Mouse (Mus musculus) ovary, adult 18-20 months (tissue): ENCODE measurements at regions not wholly inside any gene's neighbourhood (a gene's known extent, or its start where the extent isn't known, plus 50 kb on each side); places are given as distances from the start of the nearest gene placed in this dataset.
A peak's percentile ranks its signal among the peaks of the same experiment; 100 is the strongest.
"Not testable (repeated sequence)": the region's sequence is repeated elsewhere in the genome, so short reads cannot be mapped to it uniquely, and the experiment has no call there.

Experiments
- DNase-seq: peaks from one replicate; pipeline ENCODE4 v3.0.0; 2022; ENCODE audit warnings: low spot score, mixed read lengths

DNA sequence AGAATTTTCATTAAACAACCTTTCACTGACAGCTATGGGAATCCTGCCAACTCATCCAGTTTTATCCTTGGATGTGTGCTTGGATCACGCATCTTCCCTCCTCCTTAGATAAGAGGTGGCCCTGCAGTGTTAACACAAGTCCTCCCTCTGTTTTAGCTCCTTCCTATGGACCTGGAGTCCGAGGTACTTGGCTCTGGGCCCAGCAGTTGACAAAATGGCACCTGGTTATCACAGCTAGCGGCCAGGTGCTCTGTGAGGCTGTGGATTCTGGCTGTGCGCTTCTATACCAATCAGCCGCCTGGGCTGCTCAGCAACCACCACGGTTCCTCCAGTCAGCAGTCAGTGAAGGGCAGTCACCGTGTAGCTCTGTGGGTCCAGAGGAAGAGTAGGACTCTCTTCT, 157.4 kb downstream of the Prdm2 start:
- DNase-seq, result no peak

DNA sequence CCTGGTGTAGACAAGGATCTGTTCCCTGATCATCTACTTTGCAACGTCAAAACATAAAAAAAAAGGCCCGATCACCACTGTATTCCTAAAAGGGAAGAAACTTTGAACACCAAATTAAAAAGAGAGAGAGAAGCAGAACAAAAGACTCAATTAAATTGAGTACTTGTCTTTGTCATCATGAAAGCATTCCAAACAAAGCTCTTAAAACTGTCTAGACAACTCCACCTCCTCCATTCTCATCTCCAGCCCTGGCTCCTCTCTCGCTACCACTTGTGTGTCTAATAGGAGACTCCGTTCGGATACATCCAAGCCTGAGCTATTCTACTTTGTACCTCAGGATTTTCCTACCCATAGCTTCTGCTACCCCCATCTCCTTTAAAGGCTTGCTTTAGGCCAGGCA, 159.8 kb downstream of the Prdm2 start:
- DNase-seq, result no peak

DNA sequence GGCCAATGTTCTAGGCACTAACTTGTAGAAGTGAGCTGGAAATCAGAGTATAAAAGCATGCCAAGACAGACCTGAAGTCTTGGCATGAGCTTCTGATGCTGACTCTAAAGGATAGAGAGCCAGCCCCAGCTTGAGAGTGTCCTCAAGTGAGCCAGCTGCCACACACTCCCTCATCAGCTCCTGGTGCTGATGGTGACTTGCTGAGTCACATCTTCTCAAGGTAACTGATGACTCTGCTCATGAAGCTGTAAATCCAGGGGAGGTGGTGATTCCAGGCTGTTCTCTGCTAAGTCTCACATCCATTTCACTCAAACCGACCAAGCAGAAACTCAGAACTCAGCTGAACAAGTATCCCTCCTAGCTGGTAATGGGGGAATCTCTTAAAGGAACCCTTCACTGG, 161.6 kb downstream of the Prdm2 start:
- DNase-seq, result no peak

DNA sequence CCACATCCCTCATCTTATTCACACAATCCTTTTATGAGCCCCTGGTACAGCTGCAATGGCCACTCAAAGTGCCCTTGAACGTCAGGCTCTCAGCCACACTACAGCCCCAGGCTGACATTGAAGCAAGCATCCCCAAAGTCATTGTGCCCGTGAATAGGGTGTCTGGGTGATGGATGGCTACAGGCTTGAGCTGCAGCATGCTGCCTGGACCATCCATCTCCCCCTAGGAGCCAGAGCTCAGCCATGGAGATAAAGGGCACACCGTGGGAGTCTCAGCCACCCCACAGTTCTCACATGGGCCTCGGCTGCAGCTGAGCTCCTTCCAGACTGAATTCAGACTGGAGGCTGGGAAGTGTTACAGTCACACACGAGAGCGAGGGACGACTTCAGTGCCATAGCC, 167.6 kb downstream of the Prdm2 start:
- no peak for DNase-seq

DNA sequence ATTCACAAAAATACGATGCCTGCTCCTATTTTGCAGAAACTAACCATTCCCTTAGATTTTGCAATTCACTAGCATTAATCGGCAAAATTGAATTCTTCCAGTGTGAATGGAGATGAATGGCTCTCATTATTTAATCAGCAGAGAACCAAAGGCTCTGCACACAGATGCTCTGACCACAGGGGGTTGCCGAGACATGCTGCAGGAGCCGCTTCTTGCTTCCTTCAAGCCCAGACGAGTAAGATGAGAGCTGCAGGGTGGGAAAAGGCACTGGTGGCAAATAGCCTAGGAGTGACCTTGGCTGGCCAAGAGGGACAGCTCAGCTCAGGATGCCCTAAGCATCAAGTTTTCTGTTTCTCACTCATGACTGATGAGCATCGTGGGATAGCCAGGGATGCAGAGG, 170.0 kb downstream of the Prdm2 start:
- DNase-seq, result no peak

DNA sequence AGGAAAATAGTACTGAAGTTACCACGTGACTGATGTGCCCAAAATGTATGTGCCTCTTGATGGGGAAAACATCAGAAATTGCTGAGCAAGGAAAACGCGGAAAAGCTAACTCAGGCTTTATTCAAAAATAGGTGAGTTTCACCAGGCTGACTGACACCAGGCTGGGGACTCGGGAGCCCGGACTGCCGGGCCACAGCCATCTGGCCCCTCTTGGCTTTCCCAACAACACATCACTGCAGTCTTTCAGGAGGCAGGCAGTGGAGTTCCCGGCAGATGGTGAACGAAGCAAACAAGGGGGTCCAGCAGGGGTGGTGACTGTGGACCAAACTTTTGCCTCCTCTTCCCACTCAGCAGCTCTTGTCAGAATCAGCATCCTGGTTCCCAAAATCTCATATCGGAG, 174.2 kb downstream of the Prdm2 start:
- no peak for DNase-seq

DNA sequence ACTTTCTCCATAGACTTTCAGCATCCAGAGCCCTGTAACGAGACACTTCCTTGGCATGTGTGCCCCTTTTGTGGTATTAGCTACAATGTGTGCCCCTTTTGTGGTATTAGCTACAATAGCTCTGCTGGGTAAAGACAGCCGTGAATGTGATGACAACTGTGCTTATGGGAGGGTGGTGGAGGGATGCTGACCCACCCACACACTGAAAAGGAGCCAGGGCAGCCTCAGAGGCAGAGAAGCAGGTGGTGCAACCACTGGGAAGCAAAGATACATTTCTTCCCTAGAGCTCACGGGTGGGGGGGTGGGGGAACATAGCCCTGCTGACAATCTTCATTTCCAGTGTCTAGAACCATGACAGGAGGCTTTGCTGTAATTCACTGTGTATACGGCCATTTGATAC, 176.1 kb downstream of the Prdm2 start:
- DNase-seq, result no peak

DNA sequence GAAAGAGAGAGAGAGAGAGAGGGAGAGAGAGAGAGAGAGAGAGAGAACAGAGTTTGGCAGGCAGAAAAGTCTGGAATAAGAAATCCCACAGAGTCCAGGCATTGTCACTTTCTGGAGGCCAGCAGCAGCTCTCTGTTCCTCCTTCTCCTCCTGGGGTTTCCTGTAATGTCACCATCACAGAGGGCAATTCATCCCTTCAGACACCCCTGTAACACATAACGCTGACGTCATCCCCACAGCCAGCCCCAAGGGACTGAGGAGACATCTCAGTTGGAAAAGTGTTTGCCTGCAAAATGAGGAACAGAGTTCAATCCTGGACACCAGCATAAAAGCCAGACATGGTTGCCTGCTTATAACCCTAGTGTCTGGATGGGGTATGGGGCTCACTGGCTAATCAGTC, 177.7 kb downstream of the Prdm2 start:
- DNase-seq, result not testable (repeated sequence)

DNA sequence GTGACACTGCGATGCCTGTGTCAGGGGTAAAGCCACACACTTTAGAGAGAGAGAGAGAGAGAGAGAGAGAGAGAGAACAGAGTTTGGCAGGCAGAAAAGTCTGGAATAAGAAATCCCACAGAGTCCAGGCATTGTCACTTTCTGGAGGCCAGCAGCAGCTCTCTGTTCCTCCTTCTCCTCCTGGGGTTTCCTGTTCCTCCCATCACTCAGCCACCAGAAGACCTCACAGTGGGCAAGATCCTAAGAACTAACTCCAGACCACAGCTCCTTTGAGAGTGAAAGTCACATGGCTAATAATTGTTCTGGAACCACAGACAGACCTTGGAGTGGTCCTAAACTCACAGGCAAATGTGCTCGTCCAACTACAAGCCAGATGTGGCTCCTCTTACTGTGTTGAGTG, 178.5 kb downstream of the Prdm2 start:
- not testable (repeated sequence) for DNase-seq

DNA sequence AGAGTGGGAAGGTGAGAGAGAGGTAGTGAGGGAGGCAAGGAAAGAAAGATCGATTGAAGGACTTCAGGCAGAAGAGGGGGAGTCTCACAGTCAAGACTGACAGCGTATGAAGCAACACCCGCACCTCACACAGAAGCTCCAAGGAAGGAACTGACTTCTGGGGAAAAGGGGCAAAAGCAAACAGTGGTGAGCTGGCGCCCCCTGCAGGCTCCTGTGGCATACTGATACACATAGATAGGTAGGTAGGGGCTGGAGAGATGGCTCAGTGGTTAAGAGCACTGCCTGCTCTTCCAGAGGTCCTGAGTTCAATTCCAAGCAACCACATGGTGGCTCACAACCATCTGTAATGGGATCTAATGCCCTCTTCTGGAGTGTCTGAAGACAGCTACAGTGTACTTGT, 183.0 kb downstream of the Prdm2 start:
- not testable (repeated sequence) for DNase-seq

DNA sequence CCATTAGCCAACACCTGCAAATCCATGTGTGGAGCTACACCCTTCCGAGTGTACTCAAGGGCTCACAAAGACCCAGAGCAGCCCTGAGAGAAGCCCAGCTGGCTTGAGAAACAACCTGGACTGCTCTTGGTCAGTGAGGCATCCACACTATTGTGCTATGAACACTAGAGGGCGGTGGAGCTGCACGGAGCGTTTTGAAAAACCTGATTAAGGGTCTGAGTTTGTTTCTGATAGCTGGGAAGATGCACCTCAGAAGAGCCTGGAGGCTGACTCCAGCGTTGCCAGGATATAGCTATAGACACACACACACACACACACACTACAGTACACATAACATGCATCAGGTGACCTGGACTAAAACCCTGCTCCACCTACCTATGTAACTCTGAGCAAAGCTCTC, 185.5 kb downstream of the Prdm2 start:
- DNase-seq, result peak; percentile 9

DNA sequence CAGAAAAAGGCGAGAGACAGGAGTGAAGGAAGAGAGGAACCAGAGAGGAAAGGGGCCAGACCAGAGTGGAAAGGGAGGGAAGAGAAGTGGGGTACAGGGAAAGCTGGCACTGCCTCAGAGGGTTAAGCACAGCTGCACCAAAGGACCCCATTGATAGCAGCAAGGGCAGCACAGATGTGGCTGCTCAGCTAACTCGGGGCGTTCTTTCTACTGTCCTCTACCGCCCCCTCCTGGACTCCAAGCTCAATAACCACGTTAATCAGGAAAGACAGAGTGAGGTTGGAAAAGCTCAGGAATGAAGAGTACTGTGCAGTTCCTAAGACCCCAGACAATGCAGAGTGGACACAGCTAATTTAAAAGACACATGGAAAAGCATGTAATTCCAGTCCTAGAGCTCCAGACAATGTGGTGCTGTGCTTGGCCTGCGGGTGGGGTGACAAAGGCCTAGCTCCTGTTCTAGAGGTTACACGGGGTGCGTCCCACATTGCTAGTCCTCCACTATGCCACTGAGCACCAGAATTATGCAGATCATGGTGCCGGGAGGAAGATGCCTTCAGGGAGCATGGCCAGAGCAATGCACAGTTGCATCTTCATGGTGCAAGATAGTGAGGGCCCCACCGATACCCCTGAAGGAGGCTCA, 191.4 kb downstream of the Prdm2 start:
- peak; percentile 7 for DNase-seq

DNA sequence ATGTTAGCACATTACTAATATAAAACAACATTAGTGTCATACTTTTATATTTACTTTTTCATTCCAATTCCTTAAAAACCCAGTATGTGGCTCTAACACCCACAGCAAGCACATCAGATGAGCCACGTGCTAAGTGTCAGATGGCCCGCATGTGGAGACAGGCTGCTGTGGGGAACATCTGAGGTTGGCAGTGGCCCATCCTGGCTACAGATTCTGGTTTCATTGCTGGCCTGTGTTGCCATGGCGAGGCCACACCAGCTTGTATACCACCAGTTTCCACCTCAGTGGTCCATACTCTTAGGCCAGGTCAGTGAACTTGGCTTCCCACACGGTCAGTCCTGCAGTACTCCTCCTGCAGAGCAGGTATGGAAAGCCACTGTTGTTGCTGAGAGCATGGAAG, 192.1 kb downstream of the Prdm2 start:
- DNase-seq, result no peak

DNA sequence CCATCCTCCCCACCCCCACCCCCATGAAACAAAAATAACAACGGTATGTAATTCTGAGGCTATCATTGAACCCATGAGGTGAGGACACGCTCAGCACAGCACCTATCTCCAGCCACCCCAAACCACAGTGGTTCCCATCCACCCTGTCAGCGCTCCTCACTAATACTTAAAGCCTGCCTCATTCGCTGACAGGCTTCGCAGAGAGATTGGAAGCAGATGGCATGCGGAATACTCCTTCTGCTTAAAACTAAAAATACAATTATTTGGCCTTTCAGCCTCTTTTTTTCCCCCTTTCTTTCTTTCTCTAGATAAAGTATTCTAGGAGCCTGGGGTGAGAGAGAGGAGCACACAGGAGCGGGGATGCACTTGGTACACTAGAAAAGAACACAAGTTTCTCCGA, 199.9 kb downstream of the Prdm2 start:
- no peak for DNase-seq

DNA sequence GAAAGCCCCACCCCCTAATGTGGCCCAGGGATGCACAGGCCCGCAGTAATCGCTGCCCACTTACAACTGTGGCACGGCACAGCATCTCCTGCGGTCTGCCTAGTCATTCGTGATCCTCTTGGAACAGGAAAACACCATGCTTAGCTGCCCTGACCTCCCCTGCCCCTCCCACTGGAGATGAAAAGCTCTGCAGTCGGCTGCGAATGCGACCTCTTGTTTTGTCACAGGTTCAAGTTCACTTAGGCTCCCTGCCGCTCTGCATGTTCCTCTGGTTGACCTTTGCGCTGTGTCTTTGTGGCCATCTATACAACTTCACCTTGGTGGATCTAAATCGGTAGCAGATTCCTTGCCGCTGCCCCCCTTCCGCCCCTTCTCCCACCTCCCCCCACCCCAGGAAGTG, 210.8 kb downstream of the Prdm2 start:
- no peak for DNase-seq

DNA sequence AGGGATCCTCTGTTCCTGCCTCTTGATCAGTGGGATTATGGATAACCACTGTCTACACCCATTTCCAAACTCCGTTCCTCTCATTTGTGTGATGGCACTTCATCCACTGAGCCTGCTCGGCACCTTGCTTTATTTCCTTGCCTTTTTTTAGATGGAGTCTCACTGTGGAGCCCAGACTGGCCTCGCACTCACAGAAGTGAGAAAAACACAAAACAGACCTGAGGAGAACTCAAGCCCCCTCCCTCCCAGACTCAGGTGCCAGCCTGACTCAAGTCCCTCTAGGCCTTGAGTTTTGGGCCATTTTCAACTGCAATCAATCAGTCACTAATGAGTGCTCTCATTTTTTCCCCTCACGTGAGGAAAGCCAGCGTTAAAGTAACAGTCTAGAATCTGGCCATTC, 211.3 kb downstream of the Prdm2 start:
- no peak for DNase-seq

DNA sequence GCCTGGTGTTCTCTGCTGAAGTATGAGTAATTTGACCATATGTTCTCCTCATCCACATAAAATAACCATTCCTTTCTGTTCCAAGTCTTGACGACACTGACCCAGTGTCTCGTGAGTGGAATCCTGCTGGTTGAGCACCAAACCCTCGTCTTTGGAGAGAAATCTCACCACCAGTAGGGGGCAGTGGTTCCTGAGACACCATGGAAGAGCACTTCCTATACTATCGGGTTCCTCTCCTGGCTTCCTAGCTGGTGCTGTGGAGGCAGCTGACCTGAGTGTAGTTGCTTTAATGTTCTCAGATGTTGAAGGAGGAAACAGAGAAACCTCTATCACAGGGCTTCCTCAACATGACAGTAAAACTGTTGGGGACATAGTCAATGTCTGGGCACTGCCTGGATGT, 216.4 kb downstream of the Prdm2 start:
- no peak for DNase-seq

DNA sequence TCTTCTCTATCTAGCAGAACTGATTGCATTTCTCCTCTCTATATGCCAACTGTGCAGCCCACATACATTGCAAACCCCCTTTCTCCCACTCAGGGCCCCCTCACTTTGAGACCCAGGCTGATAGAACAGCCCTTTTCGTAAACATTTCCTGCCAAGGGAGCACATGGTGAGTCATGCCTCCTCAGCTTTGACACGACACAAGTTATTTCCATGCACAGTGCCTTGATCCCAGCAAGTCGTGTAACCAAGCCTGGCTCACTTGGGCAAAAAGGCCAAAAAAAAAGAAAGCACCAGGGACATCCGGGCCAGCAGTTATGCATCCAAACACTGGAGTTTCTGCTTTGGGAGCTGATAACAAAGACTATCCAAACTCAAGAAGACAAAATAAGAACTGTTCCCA, 221.4 kb downstream of the Prdm2 start:
- no peak for DNase-seq

DNA sequence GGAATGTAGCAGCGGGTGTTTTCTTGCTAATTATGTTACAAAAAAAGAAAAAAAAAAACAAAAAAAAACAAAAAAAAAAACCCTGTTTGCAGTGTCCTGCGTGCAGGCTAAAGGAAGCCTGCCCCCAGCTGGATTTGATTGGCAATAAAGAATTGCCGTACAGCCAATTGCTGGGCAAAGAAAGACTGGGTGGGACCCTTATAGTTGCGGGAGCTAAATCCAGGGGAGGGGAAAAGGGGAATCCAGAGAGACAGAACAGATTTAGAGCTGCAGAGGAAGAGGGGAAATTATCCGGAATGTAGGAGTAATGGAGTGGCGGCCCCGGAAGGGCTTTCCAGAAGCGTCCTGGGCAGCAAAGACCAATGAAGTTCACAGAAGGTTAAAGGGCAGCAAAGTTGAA, 223.6 kb downstream of the Prdm2 start:
- DNase-seq, result no peak

DNA sequence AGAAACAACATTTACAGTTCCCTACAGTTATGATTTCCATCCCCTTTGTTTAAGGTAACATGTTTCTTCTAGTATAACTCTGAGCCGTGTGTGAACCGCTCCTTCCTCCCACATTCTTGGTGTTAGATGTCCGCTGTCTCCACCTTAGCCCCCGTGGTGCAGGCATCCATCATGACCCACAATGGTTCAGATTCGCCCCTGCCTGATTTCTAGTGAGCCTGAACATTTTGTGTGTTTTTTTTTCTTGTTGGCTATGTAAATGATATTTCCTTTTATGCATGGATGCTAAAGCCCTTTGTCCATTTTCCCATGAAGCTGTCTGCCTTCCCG, 229.5 kb downstream of the Prdm2 start:
- DNase-seq, result no peak

DNA sequence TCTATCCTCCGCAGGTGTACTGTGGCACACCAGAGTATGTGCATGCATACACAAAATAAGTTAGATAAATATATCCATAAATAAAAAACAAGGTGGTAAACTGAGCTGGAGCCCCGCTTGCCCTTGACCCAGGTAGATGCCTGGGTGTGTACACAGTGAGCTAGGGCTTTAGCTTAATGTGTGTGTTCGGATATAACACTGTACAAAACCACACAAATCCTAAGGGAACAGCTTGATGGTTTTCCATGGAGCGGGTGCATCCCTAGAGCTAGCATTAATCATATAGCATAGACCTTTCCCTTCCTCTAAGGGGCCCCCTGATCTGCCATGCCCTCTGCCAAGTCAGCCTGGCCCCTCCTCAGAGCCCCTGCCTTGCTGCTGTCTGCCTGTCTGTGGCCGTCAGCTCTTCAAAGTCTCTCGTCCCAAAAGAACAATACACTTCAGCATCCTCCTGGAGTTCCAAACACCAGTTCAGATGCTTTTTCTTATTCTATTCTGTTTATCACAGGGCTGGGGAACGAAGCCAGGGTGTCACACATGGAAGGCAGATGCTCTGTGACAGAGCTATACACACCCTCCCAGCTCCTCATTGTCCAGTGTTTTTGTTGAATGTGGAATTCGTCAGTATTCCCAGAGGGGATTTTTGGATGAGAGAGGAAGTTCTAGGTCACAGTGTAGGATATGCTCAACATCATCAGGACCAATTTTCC, 230.1 kb downstream of the Prdm2 start:
- no peak for DNase-seq

DNA sequence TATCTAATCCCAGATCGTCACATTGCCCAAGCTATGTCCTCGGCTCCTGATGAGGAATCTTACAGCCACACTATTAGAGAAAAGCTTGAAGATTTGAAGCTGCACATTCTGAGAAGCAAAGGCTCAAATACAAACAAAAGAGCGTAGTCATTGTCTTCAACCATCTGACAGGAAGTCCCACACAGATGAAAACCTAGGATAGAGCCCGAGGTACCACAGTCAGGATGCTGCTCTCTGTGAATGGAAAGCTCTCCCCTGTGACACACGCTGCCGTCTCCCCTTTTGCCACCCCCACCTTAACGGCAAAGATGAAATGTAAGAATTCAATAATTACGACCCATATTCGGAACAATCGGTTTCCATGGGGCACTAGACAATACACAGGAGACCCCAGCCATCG, 237.2 kb downstream of the Prdm2 start:
- DNase-seq, result no peak

DNA sequence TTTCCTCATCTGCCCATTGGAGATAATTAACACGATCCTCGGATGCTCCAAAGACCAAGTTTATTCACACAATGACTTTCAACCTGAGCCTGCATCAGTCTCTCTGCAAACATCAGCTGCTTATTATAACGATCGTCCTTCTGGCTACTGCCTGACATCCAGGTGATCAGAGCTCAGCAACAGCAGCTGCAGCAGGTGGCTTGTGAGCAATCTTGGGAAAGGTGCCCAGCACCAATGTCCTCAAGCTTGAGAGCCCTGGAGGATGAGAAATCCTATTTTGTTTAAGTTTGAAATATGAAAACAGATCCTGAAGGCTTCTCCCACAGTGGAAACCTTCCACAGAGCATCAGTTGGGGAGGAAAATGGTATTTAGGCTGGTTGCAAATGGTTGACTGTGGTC, 242.8 kb downstream of the Prdm2 start:
- DNase-seq, result no peak

DNA sequence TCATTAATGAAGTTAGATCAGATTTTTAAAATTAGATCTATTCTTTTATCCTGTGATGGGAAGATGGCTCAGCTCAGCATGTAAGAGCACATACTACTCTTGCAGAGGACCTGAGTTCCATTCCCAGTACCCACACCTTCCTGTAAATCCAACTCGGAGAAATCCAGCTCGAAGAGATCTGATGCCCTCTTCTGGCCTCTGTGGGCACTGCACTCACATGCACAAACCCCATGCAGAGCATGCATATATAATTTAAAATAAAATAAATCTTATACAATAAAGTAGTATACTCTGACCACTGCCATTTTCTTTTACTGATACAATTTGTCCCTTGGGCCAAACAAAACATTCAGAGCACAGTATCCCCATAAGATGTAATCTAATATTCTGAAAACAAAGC, 245.2 kb downstream of the Prdm2 start:
- no peak for DNase-seq
